Mouse (Mus musculus) liver, embryonic 14 days (tissue): ENCODE data around the gene Klhdc8a. TPM values are rescaled to one million over a fixed set of nuclear protein-coding genes. Genes with fewer than 3 reads are reported as not detected.

Experiments
- polyA plus RNA-seq: library from polyadenylated mRNA; depleted of rRNA; stranded (reverse); fragments of >200 nt; gene quantifications from 2 replicates; pipeline ENCODE4 v1.2.3, GENCODE M21; 2012; rRNA removed

The Klhdc8a gene
- 0.02 and 0.05 TPM in 2 replicates for polyA plus RNA-seq

DNA sequence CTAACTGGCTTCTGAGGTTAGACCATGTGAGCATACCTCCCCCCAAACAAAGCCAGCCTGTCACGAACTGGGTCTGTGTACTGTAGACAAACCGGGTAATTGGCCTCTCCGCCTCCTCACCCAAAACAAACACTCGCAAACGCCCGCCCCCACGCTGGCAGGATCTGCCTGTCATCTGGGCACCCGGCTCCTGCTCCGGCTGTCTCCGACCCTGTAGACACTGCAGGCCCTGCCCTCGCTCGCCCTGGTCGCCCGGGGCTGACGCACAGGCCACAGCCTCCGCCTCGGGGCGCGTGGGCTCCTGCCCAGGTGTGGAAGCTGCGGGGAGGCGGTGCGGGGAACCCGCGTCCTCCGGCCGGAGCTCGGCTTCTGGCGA, at the start of gene Klhdc8a:
TSS of gene Klhdc8a (plus strand) at position 202 of the 376 bp plus-strand sequence.

GRCm38 (mm10) chr1:132315889-132316624, 17.6 kb downstream of the Klhdc8a start, which contains the start of gene Nuak2:
Gene Nuak2, plus strand, starts transcription at chr1:132316126.

Other genes with a start within 250 kb of the Klhdc8a start
- gene Mfsd4a, start 230.6 kb upstream of the Klhdc8a start, polyA plus RNA-seq: 0.01 and 0.02 TPM in 2 replicates
- gene Cdk18, start 158.9 kb upstream of the Klhdc8a start, polyA plus RNA-seq: 1.3 and 1.6 TPM in 2 replicates
- gene Lemd1, start 107.2 kb upstream of the Klhdc8a start, polyA plus RNA-seq: not detected in 2 replicates
- under 0.01 TPM in 2 replicates for gene AC124108.1, start 107.2 kb upstream of the Klhdc8a start, polyA plus RNA-seq
- not detected in 2 replicates for gene Gm10188, start 68.9 kb upstream of the Klhdc8a start, polyA plus RNA-seq
- gene Nuak2, start 17.5 kb downstream of the Klhdc8a start, polyA plus RNA-seq: 1.1 and 1.3 TPM in 2 replicates
- 243 and 315 TPM in 2 replicates for gene Tmcc2, start 92.7 kb downstream of the Klhdc8a start, polyA plus RNA-seq
- 3.9 and 4.4 TPM in 2 replicates for gene Dstyk, start 118.9 kb downstream of the Klhdc8a start, polyA plus RNA-seq
- gene Rbbp5, start 178.7 kb downstream of the Klhdc8a start, polyA plus RNA-seq: 14.7 and 18.3 TPM in 2 replicates
- 1.4 and 1.7 TPM in 2 replicates for gene Tmem81, start 207.6 kb downstream of the Klhdc8a start, polyA plus RNA-seq
- gene Cntn2, start 244.6 kb downstream of the Klhdc8a start, polyA plus RNA-seq: 0.02 and 0.03 TPM in 2 replicates